Mouse (Mus musculus) layer of hippocampus, postnatal 10 days (tissue): Measurements from ENCODE around the gene Aipl1. TPM values are rescaled to one million over a fixed set of nuclear protein-coding genes. Genes with fewer than 3 reads are reported as not detected.

ENCODE experiments used
- DNase-seq, 2 experiments: peaks; one replicate each; pipeline ENCODE4 v3.0.0; 2021; ENCODE audit warnings: low spot score in 2 of 2
- total RNA-seq, 2 experiments: library from RNA; stranded (reverse); gene quantifications; 2 replicates each; pipeline ENCODE4 v1.2.3; 2021

Gene Aipl1
- total RNA-seq, 2 experiments from 2014 or later: not detected

GRCm38 (mm10) chr11:72050895-72051858, 13.9 kb upstream of the Aipl1 start:
- peak in 1 of 2 experiments; percentile 62 for DNase-seq

- peak in 1 of 2 experiments; percentile 31 for DNase-seq
These were observed 13.0 kb upstream of the Aipl1 start for GRCm38 (mm10) chr11:72050168-72050894.

- peak in 1 of 2 experiments; percentile 27 for DNase-seq
These were observed 12.0 kb upstream of the Aipl1 start for GRCm38 (mm10) chr11:72049171-72049759.

GRCm38 (mm10) chr11:72048730-72049129, 11.4 kb upstream of the Aipl1 start:
- DNase-seq: no peak

- DNase-seq: no peak
These were observed 6.9 kb upstream of the Aipl1 start for GRCm38 (mm10) chr11:72044231-72044630.

- no peak for DNase-seq
These were observed 5.3 kb upstream of the Aipl1 start for GRCm38 (mm10) chr11:72042631-72043030.

- DNase-seq: peak; percentile 83 to 89
These were observed 4.7 kb upstream of the Aipl1 start, which contains the start of gene Pimreg for GRCm38 (mm10) chr11:72041768-72042607. Gene Pimreg (plus strand): TSS chr11:72042032.

- DNase-seq: no peak
These were observed 4.0 kb upstream of the Aipl1 start for GRCm38 (mm10) chr11:72041290-72041767.

GRCm38 (mm10) chr11:72039599-72040386, 2.5 kb upstream of the Aipl1 start:
- no peak for DNase-seq

- peak; percentile 90 for DNase-seq
These were observed 687 bp upstream of the Aipl1 start for GRCm38 (mm10) chr11:72037996-72038395.

GRCm38 (mm10) chr11:72032589-72032988, 4.7 kb downstream of the Aipl1 start:
- DNase-seq: no peak

- no peak for DNase-seq
These were observed 5.2 kb downstream of the Aipl1 start for GRCm38 (mm10) chr11:72032091-72032490.

GRCm38 (mm10) chr11:72031353-72031752, 6.0 kb downstream of the Aipl1 start:
- DNase-seq: no peak

- DNase-seq: peak; percentile 58 to 67
These were observed 8.2 kb downstream of the Aipl1 start for GRCm38 (mm10) chr11:72029143-72029542.

- DNase-seq: no peak
These were observed 9.5 kb downstream of the Aipl1 start for GRCm38 (mm10) chr11:72027836-72028235.

- DNase-seq: no peak
These were observed 10.8 kb downstream of the Aipl1 start for GRCm38 (mm10) chr11:72026516-72026915.

GRCm38 (mm10) chr11:72025843-72026242, 11.5 kb downstream of the Aipl1 start:
- DNase-seq: peak; percentile 34 to 45

- DNase-seq: peak; percentile 71 to 78
These were observed 13.0 kb downstream of the Aipl1 start for GRCm38 (mm10) chr11:72024193-72024781.

- peak; percentile 45 to 47 for DNase-seq
These were observed 13.7 kb downstream of the Aipl1 start for GRCm38 (mm10) chr11:72023581-72023980.
